Mouse (Mus musculus) bone marrow macrophage, adult 2 months (primary cell): ENCODE measurements around the gene Klf9. TPM values are rescaled to one million over a fixed set of nuclear protein-coding genes. Genes with fewer than 3 reads are reported as not detected.
A peak's percentile ranks its signal among the peaks of the same experiment; 100 is the strongest.

Source experiments
- H3K27ac ChIP-seq: 2 replicates; pipeline ENCODE4 v1.5.1; 2012; ENCODE audit warnings: low read depth, low read length; ENCODE audit not compliant: insufficient read depth
- H3K4me1 ChIP-seq: 2 replicates; pipeline ENCODE4 v1.6.1; 2012; ENCODE audit warnings: low read length; ENCODE audit not compliant: control insufficient read depth, insufficient read depth
- H3K4me3 ChIP-seq: 2 replicates; pipeline ENCODE4 v1.5.1; 2012; ENCODE audit warnings: mild to moderate bottlenecking, low read length, moderate library complexity; ENCODE audit not compliant: insufficient read depth
- CTCF ChIP-seq: IDR thresholded peaks from 2 replicates; pipeline ENCODE4 v1.5.1; 2012; ENCODE audit warnings: low read depth, mild to moderate bottlenecking, low read length, moderate library complexity
- POLR2A ChIP-seq: IDR thresholded peaks from 2 replicates; pipeline ENCODE4 v1.6.1; 2012; ENCODE audit warnings: mild to moderate bottlenecking, low read depth, low read length, borderline replicate concordance
- polyA plus RNA-seq: library from polyadenylated mRNA; stranded (reverse); fragments of >200 nt; gene quantifications from 2 replicates; pipeline ENCODE4 v1.2.4, GENCODE M21; 2012; ENCODE audit not compliant: missing spikeins, insufficient read depth, insufficient read length

Gene Klf9
- polyA plus RNA-seq, 1 experiment: 6.8 TPM

- peaks cover 54% of the 10 kb centered on the region for H3K4me1 ChIP-seq
- no peak overlapping the region for H3K27ac ChIP-seq
Measured at GRCm38 (mm10) chr19:23147026-23147966, 6.3 kb downstream of the Klf9 start.

GRCm38 (mm10) chr19:23149465-23150410 is 8.7 kb downstream of the Klf9 start:
- Histone ChIP-seq H3K27ac (peak overlapping the region; percentile 40), H3K4me3 (no peak overlapping the region), H3K4me1 (peaks cover 41% of the 10 kb centered on the region)
- TF ChIP-seq POLR2A (no peak), CTCF (no peak)

More at GRCm38 (mm10) chr19:23147026-23147966, 6.3 kb downstream of the Klf9 start:
- no peak for TF ChIP-seq CTCF
- no peak overlapping the region for H3K4me3 ChIP-seq

DNA sequence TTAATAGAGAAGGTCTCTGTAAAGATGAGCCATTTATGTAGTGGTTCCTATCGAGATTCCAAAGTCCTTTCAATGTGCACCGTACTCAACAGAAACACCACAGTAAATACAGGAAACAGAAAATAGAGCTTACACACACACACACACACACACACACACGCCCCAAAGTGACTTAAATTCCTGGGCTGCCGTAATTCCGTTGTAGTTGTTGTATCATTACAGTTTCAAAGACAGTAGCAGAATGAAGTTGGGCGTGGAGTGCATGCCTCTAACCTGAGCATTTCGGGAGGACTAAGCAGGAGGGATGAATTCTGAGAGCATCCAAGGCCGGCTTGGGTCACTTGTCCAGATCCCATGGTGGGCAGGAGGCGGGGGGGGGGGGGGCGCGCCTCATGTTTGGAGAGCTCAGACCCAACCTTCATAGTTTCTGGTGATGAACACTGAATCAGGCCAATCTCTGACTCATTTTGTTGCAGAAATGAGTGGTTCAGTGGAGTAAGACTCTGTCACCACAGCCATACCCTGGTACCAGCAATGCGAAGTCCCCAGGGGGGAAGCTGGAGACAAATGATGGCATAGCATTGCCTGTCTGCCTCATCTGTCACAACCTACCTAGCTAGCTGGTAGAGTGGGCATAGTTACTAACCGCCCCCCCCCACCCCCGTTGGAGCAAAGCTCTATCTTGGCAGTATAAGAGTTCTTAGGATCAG is 9.7 kb downstream of the Klf9 start:
- Histone ChIP-seq H3K4me1 (peaks cover 35% of the 10 kb centered on the region), H3K4me3 (no peak overlapping the region), H3K27ac (no peak overlapping the region)
- no peak for TF ChIP-seq CTCF
- no peak for TF ChIP-seq POLR2A

DNA sequence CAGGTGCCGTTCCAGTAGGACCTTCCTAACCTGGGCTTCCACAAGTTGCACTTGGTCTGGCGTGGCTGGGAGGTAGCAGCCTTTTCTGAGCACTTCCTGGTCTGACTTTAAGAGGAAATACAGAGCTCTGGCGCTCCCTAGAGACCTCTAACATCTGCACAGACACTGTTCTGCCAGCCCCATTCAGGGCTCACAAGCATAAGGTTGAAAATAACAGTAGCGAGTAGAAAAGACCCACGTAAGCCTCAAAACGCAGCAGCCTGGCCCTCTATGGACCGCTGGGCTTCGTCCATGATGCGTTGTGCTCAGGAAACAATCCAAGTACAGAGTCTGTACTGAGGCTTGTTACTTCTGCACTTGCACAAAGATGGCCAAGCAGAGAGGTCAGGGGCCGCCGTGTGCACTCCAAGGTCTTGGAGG is 10.6 kb downstream of the Klf9 start:
- Histone ChIP-seq H3K4me1 (peaks cover 30% of the 10 kb centered on the region), H3K4me3 (no peak overlapping the region), H3K27ac (no peak overlapping the region)
- peak; percentile 51 for TF ChIP-seq CTCF
- no peak for TF ChIP-seq POLR2A

- Histone ChIP-seq H3K4me3 (no peak overlapping the region), H3K4me1 (peaks cover 27% of the 10 kb centered on the region), H3K27ac (no peak overlapping the region)
- TF ChIP-seq POLR2A (no peak), CTCF (no peak)
Measured at GRCm38 (mm10) chr19:23152201-23152640, 11.2 kb downstream of the Klf9 start.

GRCm38 (mm10) chr19:23152771-23153605 is 12.0 kb downstream of the Klf9 start:
- peaks cover 22% of the 10 kb centered on the region for H3K4me1 ChIP-seq
- no peak overlapping the region for H3K4me3 ChIP-seq
- H3K27ac ChIP-seq: no peak overlapping the region
- no peak for TF ChIP-seq CTCF
- TF ChIP-seq POLR2A: no peak

DNA sequence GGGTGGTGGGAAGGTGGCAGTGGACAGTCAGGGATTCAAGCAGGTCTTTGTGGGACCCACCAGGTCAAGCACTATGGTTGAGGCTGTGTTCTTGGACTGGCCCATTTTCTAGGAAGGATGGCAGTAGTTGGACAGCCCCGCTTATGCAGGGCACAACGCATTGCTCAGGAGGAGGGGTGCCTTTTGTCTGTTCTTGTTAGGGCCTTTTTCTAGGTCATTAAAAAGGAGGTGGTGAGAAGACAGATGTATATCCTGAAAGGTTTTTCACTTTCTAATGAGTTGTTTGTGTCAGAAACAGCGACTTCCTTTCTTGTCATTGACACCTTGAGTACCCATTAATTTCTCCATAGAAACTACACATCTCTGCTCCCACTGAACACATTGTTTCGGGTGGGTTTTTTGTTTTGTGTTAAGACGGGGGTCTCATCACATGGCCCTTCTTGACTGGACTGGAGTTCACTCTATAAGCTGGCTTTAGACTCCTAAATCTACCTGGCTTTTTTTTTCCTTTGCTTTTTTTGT is 12.6 kb downstream of the Klf9 start:
- Histone ChIP-seq H3K27ac (no peak overlapping the region), H3K4me3 (no peak overlapping the region), H3K4me1 (peaks cover 22% of the 10 kb centered on the region)
- TF ChIP-seq CTCF: no peak
- no peak for TF ChIP-seq POLR2A

DNA sequence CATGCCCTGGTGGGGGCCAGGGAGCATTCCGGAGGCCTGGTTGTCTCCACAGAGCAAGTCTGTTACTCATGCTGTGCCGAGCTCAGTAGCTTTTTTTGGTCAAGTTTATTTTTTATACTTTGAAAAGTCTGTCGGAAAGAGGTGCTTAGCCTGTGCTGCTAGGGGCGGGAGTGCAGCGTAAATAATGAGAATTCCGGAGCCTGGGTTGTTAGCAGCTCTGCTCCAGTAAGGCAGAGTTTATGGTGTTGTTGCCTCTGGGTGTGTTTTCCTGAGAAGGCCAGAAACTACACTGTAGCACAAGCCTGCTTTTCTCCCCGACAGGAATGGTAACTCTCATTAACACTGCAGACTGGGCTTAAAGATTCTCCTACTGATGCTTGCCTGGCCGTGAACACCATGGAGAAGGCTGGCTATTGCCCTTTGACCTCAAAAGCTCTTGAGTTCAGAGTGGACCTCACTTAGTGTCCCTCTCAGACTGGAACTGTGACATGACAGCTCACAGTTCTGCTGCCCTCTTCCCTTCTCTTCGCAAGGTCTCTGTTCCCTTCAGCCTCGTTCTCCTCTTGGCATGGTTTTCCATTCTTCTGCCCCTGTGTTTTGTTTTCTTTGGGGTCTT is 18.9 kb downstream of the Klf9 start:
- Histone ChIP-seq H3K27ac (no peak overlapping the region), H3K4me1 (no peaks in the 10 kb centered on the region), H3K4me3 (no peak overlapping the region)
- no peak for TF ChIP-seq CTCF
